Mouse (Mus musculus) frontal cortex, postnatal 36 days (tissue): ENCODE data around the gene Nasp.

ENCODE experiments used
- DNase-seq, 2 experiments: peaks; one replicate each; pipeline ENCODE4 v3.0.0; 2022; ENCODE audit warnings: low spot score in 2 of 2

Gene Nasp

GRCm38 (mm10) chr4:116638821-116639220 lies 11.1 kb upstream of the Nasp start:
- DNase-seq = no peak

- no peak for DNase-seq
These were observed 7.5 kb upstream of the Nasp start for GRCm38 (mm10) chr4:116635197-116635596.

GRCm38 (mm10) chr4:116627359-116627716 lies 403 bp downstream of the Nasp start:
- peak; percentile 86 to 92 for DNase-seq

- peak; percentile 49 to 60 for DNase-seq
These were observed 933 bp downstream of the Nasp start for GRCm38 (mm10) chr4:116626658-116627358.

- no peak for DNase-seq
These were observed 2.9 kb downstream of the Nasp start for GRCm38 (mm10) chr4:116624831-116625230.

GRCm38 (mm10) chr4:116615237-116615636 lies 12.5 kb downstream of the Nasp start:
- DNase-seq = no peak

- DNase-seq = no peak
These were observed 15.1 kb downstream of the Nasp start for GRCm38 (mm10) chr4:116612621-116613020.

- DNase-seq = peak; percentile 91 to 93
These were observed 30.5 kb downstream of the Nasp start for GRCm38 (mm10) chr4:116596978-116597881.

- no peak for DNase-seq
These were observed 31.4 kb downstream of the Nasp start, which contains the start of gene Ccdc17 for GRCm38 (mm10) chr4:116596379-116596778. Gene Ccdc17, plus strand, starts transcription at chr4:116596654.

- DNase-seq = no peak
These were observed 31.9 kb downstream of the Nasp start for GRCm38 (mm10) chr4:116595793-116596192.

- no peak for DNase-seq
These were observed 69.4 kb downstream of the Nasp start for GRCm38 (mm10) chr4:116558151-116558882.

- DNase-seq = peak; percentile 98 to 99
These were observed 70.2 kb downstream of the Nasp start, which contains the start of gene Gpbp1l1 for GRCm38 (mm10) chr4:116557306-116558121. Gene Gpbp1l1, plus strand, starts transcription at chr4:116557658.

- peak; percentile 94 to 95 for DNase-seq
These were observed 71.0 kb downstream of the Nasp start for GRCm38 (mm10) chr4:116556561-116557305.

- DNase-seq = peak; percentile 79 to 87
These were observed 72.1 kb downstream of the Nasp start, which contains the start of gene Tmem69 for GRCm38 (mm10) chr4:116555413-116556300. Gene Tmem69, minus strand, starts transcription at chr4:116555936.

GRCm38 (mm10) chr4:116553035-116553434 lies 74.7 kb downstream of the Nasp start:
- DNase-seq = no peak
